Mouse (Mus musculus) forebrain, embryonic 10.5 days (tissue): Measurements from ENCODE around the gene Mvb12a. TPM values are rescaled to one million over a fixed set of nuclear protein-coding genes. Genes with fewer than 3 reads are reported as not detected.
"Not testable (repeated sequence)": the region's sequence is repeated elsewhere in the genome, so short reads cannot be mapped to it uniquely, and the experiment has no call there.

Source experiments
- DNase-seq: peaks from one replicate; pipeline ENCODE4 v3.0.0-alpha.2; 2017; ENCODE audit warnings: low spot score; ENCODE audit errors: extremely low spot score
- H3K27ac ChIP-seq: fragments of 300-500 bp; sonication (generic); 2 replicates; pipeline ENCODE4 v1.5.1; 2016; ENCODE audit warnings: mild to moderate bottlenecking
- H3K27me3 ChIP-seq: fragments of 300-500 bp; sonication (generic); 2 replicates; pipeline ENCODE4 v1.6.1; 2016; ENCODE audit warnings: mild to moderate bottlenecking; ENCODE audit not compliant: poor library complexity, severe bottlenecking
- H3K36me3 ChIP-seq: fragments of 300-500 bp; sonication (generic); replicated peaks from 2 replicates; pipeline ENCODE4 v1.6.1; 2016; ENCODE audit warnings: mild to moderate bottlenecking, moderate library complexity
- H3K4me1 ChIP-seq: fragments of 300-500 bp; sonication (generic); 2 replicates; pipeline ENCODE4 v1.6.1; 2016
- H3K4me3 ChIP-seq: fragments of 300-500 bp; sonication (generic); 2 replicates; pipeline ENCODE4 v1.5.1; 2016; ENCODE audit warnings: mild to moderate bottlenecking, moderate library complexity
- H3K9me3 ChIP-seq: fragments of 300-500 bp; sonication (generic); 2 replicates; pipeline ENCODE4 v1.6.1; 2016; ENCODE audit warnings: mild to moderate bottlenecking, moderate library complexity
- WGBS: fragments of 180-500 bp; shearing (Covaris S2); methylation state at CpG from one replicate; pipeline ENCODE4 v1.1.7; 2016; 5-methylcytosine and 5-hydroxymethylcytosine counted together
- polyA plus RNA-seq: library from polyadenylated mRNA; unstranded; fragments of >200 nt; fragmentation: Nextera tagmentation; extraction: Ambion mirVana; gene quantifications from 2 replicates; pipeline ENCODE4 v1.2.1, GENCODE M21; 2016

The Mvb12a gene
- polyA plus RNA-seq, 1 experiment from 2014 or later, result 66.0 TPM

DNA sequence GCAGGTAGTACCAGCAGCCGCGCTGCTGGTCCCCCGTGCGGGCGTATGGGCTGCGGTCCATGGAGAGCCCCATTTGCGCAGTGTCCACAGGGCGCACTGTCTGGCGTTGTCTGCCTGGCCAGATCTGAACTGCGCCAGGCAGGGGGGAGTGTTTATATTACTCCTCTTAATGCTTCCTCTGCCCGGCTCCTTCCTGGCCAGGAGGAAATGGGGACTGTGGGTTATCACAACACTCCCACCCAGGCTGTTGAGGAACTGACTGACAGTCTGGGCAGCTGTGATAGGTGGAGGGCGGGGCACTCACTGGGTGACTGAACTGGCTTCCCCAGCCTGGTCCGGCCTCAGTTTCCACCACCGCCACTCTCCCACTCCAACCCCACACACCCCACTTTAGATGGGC lies 31.1 kb upstream of the Mvb12a start, which contains the start of gene Plvap:
Gene Plvap (minus strand): TSS at position 109 of the 400 bp plus-strand sequence.
- Histone ChIP-seq H3K36me3 (no peaks in the 10 kb centered on the region), H3K4me3 (peak within 1 kb of the TSS; percentile 22), H3K4me1 (peaks cover 29% of the 10 kb centered on the region), H3K27me3 (peaks cover 52% of the 10 kb centered on the region), H3K9me3 (no peaks in the 10 kb centered on the region), H3K27ac (no peak within 1 kb of the TSS)
- DNase-seq, result no peak
- 81% methylated on average over 14 of the region's 14 CpGs for WGBS

DNA sequence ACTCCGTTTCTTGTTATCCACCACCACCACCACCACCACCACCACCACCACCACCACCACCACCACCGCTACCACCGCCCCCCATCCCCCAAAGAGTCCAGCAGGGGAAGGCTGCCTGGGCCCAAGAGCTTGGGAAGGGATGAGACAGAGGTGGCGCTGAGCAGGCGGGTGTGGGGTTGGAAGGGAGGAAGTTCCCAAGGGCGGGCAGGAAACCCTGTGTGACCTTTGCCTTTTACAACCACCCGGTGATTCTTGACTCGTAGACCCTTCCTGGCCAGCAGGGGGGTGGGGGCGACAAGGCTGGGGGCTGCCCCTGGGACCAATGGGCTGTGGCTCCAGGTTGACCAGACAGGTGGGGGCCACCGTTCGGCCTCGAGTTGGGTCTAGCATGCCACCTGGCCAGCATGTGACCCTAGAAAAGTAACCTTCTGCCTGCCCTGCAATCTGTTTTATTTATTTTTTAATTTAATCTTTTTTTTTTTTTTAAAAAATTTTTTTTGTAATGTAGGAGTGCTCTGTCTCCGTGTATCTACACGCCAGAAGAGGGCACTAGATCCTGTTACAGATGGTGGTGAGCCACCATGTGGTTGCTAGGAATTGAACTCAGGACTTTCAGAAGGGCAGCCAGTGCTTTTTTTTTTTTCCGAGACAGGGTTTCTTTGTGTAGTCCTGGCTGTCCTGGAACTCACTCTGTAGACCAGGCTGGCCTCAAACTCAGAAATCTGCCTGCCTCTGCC lies 29.5 kb upstream of the Mvb12a start:
- 77% methylated on average over 15 of the region's 15 CpGs for WGBS
- peaks cover 29% of the 10 kb centered on the region for H3K4me1 ChIP-seq
- DNase-seq, result no peak
- H3K36me3 ChIP-seq, result no peaks in the 10 kb centered on the region
- H3K9me3 ChIP-seq, result no peaks in the 10 kb centered on the region
- no peak overlapping the region for H3K27ac ChIP-seq
- no peak overlapping the region for H3K4me3 ChIP-seq
- peaks cover 37% of the 10 kb centered on the region for H3K27me3 ChIP-seq

DNA sequence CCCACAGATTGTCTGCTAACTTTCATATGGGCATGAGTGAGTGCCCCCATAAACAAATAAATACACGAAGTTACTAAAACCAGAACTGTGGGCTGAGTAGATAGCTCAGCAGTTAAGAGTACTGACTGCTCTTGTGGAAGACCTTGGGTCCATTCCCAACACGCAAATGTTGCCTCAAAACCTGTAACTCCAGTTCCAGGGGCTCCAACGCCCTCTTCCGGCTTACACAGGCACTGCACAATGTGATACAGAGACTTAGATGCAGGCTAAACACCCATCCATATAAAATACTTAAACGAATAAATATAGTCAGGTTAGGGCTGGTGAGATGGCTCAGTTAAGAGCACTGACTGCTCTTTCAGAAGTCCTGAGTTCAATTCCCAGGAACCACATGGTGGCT lies 27.7 kb upstream of the Mvb12a start:
- Histone ChIP-seq H3K27me3 (peaks cover 18% of the 10 kb centered on the region), H3K4me3 (no peak overlapping the region), H3K27ac (no peak overlapping the region), H3K36me3 (no peaks in the 10 kb centered on the region), H3K4me1 (peaks cover 28% of the 10 kb centered on the region), H3K9me3 (no peaks in the 10 kb centered on the region)
- whole genome bisulfite sequencing, result 69% methylated on average over 5 of the region's 5 CpGs
- no peak for DNase-seq

DNA sequence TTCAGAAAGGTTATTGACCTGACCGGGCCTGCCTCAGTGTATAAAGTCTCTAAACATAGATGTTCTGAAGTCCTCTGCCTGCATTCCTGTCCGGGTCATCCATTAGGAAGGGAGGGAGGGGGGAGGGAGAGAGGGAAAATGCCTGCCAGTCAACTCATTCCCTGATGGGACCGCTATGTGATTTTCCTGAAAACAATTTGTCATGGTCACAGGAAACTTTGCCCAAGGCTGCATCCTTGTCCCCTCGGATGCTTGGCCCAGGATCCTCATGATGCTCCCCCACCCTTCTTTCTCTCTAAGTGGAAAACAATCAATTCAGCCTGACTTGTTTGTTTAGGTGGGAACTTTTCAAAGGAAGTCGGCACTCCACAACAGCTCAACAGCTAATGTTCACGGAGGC lies 25.9 kb upstream of the Mvb12a start:
- 0 out of 2 replicates have a peak overlapping the region, but pooled peaks have one; percentile 53 for H3K27ac ChIP-seq
- 0 out of 2 replicates have a peak, but pooled peaks cover under 1% of the 10 kb centered on the region for H3K27me3 ChIP-seq
- no peaks in the 10 kb centered on the region for H3K36me3 ChIP-seq
- H3K4me3 ChIP-seq, result no peak overlapping the region
- peaks cover 31% of the 10 kb centered on the region for H3K4me1 ChIP-seq
- H3K9me3 ChIP-seq, result no peaks in the 10 kb centered on the region
- 35% methylated on average over 6 of the region's 6 CpGs for WGBS
- DNase-seq, result no peak

DNA sequence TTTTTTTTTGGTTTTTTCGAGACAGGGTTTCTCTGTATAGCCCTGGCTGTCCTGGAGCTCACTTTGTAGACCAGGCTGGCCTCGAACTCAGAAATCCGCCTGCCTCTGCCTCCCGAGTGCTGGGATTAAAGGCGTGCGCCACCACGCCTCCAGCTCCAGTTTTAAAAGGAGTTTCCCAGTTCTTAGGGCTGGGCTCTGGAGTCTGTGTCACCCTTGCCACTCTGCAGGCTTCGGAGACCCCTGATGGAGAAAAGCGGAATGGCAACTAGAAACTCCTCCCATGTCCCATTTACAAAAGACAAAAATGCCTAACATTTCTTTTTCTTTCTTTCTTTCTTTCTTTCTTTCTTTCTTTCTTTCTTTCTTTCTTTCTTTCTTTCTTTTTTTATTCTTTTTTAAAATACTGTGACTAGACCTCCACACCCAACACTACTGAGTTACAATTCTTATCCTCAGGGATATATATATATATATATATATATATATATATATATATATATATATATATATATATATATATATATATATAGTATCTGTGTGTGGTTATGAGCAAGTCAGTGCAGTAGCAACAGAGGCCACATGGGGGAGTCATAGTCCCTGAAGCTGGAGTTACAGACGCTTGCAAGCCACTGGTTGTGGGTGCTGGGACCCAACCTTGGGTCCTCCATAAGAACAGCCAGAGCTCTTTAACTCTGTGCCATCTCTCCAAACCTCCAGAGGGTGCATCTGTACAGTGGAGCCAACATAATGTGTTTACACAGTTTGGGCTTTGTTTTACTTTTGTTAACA lies 23.5 kb upstream of the Mvb12a start:
- peaks cover 21% of the 10 kb centered on the region for H3K27me3 ChIP-seq
- H3K27ac ChIP-seq, H3K4me3 ChIP-seq, H3K36me3 ChIP-seq, H3K9me3 ChIP-seq: not testable (repeated sequence)
- 48% methylated on average over 10 of the region's 10 CpGs for WGBS
- DNase-seq, result peak; percentile 64
- peaks cover 31% of the 10 kb centered on the region for H3K4me1 ChIP-seq

DNA sequence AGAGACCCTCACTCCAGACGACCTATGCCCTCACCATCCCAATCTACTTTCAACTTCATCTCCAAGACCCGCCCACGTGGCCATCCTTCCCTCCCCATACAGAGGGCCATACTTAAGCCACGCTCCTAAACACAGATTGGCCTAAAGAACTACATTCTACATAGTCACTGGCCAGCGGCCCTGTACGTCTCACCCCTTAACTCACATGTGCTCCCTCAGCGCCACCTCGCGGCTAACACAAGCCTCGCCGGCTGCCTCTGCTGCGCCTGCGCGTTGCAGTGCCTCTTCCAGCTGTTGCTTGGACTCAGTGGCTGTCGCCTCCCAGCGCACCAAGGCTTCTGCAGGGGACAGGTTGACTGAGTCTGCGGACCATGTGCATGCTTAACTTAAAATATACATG lies 21.1 kb upstream of the Mvb12a start:
- Histone ChIP-seq H3K36me3 (no peaks in the 10 kb centered on the region), H3K4me3 (peak overlapping the region; percentile 20), H3K4me1 (peaks cover 47% of the 10 kb centered on the region), H3K9me3 (no peaks in the 10 kb centered on the region), H3K27me3 (peaks cover 45% of the 10 kb centered on the region), H3K27ac (no peak overlapping the region)
- 8% methylated on average over 17 of the region's 17 CpGs for WGBS
- DNase-seq, result peak; percentile 92

DNA sequence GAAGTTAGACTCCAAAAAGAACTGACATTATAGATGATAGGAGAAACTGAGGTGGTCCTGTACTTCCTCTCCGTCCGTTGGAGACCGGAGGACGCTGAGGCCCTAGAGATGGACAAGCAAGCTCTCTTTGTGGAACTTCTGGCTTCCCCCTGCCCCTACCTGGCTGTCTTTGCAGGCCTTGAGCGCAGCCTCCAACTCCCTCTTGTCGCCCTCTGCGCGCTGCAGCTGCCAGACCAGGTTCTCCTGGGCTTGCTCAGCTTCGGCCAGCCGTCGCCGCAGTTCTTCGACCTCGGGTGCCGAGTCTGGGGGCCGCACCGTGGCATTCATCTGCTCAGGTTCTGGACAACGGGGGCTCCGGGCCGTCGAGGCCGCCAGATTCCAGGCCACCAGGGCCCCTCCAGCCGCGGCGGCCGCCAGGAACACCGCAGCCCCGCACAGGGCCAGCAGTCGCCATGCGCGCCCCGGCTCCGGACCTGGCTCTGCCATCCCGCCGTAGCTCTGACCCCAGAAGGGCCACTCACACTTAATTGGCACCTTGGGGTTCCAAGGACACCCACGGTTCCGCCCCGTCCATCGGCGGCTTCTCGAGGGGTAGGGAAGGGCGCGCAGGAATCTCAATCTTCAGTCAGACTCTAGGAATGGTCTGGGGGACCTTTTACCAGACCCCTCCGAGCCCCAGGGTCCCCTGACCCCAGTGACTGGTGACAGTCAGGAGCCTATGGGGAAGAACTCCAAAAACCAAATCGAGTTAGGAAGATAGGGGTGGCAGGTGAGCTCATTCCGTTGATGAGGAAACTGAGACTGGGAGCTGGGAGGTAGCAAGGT lies 17.3 kb upstream of the Mvb12a start, which contains the start of gene Ccdc194:
Gene Ccdc194 (minus strand): TSS at position 486 of the 825 bp plus-strand sequence.
- Histone ChIP-seq H3K9me3 (no peaks in the 10 kb centered on the region), H3K4me1 (peaks cover 38% of the 10 kb centered on the region), H3K36me3 (no peaks in the 10 kb centered on the region), H3K4me3 (peak within 1 kb of the TSS; percentile 36), H3K27ac (peak within 1 kb of the TSS; percentile 58), H3K27me3 (peaks cover 67% of the 10 kb centered on the region)
- no peak for DNase-seq
- WGBS, result 6% methylated on average over 46 of the region's 46 CpGs

DNA sequence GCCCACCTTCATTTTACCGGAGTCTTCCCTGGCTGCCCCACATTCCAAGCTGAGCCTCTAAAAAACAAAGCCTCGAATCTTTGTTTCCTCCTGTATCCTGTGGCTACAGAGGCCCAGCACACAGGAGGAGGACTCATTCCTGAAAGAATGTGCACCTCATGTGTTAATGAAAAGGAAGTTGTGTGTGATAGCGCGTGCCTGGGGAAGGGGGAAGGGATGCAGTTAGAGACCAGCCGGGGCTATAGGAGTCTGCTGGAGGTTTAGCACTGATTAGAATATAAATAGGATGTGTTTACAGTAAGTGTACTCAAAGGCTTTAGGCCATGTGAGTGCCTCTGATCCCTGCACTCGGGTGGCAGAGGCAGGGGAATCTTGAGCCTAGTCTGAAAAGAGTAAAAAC lies 16.4 kb upstream of the Mvb12a start:
- peaks cover 67% of the 10 kb centered on the region for H3K27me3 ChIP-seq
- no peak for DNase-seq
- peaks cover 35% of the 10 kb centered on the region for H3K4me1 ChIP-seq
- peak overlapping the region; percentile 18; the same call in 1 of the 2 replicates for H3K4me3 ChIP-seq
- H3K9me3 ChIP-seq, result no peaks in the 10 kb centered on the region
- H3K27ac ChIP-seq, result peak overlapping the region; percentile 58; the same call in 1 of the 2 replicates
- WGBS, result 7% methylated on average over 6 of the region's 6 CpGs
- no peaks in the 10 kb centered on the region for H3K36me3 ChIP-seq

DNA sequence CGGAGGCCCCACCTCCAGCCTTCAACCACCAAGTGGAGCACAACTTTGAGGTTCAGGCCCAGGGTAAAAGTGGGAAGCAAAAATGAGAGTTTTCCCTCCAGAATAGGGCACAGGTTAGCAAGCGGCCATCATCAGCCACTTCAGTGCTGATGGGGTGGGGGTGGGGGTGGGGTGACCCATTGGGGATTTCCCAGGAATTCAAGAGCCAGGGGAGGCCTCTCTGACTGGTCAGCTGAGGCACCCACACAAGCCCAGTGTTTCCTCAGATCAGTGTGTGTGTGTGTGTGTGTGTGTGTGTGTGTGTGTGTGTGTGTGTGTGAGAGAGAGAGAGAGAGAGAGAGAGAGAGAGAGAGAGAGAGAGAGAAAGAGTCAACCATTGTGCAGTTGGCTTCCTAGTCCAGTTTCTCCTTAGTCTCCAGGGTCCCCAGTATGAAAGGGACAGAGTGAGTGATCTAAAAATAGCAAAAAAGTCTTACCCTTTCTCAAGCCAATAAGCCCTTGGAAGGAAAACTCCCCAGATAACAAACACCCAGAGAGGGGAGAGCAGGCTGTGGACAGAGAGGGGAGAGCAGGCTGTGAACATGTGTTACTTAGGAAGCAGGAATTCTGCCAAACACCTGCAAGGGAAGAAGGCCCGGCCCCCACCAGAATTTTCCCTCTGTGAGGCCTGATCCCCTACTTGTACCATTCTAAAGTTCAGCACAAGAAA lies 15.4 kb upstream of the Mvb12a start:
- Histone ChIP-seq H3K36me3 (no peaks in the 10 kb centered on the region), H3K4me3 (no peak overlapping the region), H3K9me3 (no peaks in the 10 kb centered on the region), H3K27ac (peak overlapping the region; percentile 58; the same call in 1 of the 2 replicates), H3K27me3 (peaks cover 64% of the 10 kb centered on the region), H3K4me1 (peaks cover 28% of the 10 kb centered on the region)
- 46% methylated on average over 3 of the region's 3 CpGs for WGBS
- DNase-seq, result no peak

DNA sequence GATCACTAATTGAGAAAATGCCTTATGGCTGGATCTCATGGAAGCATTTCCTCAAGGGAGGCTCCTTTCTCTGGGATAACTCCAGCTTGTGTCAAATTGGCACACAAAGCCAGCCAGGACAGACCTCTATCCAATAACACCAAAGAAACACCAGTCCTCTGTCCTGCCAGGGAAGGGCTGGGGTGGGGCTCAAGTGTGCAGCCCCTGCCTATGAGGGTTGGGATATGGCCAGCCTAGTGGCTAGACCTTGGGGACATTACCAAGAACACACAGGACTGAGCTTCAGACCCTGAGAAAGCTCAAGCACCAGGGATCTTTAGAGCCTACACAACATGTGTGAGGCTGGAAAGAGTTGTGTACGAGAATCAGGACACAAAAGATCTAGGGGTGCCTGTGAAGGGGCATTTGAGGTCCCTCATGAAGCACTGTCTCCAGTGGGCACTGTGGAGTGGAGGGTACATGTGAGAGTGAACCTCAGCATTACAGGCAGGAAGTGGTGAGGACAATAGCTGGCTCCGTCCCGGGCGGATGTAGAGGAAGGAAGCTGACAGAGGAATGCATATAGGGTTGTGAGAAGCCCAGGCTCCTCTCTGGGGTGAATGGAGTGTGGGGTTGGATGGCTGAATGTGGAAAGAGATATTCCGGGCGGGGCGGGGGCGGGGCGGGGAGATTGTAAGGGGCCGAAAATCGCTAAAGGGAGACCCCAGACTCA lies 14.2 kb upstream of the Mvb12a start:
- WGBS, result 85% methylated on average over 11 of the region's 11 CpGs
- H3K36me3 ChIP-seq, result no peaks in the 10 kb centered on the region
- H3K9me3 ChIP-seq, result no peaks in the 10 kb centered on the region
- peaks cover 28% of the 10 kb centered on the region for H3K4me1 ChIP-seq
- H3K4me3 ChIP-seq, result no peak overlapping the region
- DNase-seq, result no peak
- H3K27ac ChIP-seq, result peak overlapping the region; percentile 70; the same call in 1 of the 2 replicates
- H3K27me3 ChIP-seq, result peaks cover 52% of the 10 kb centered on the region

DNA sequence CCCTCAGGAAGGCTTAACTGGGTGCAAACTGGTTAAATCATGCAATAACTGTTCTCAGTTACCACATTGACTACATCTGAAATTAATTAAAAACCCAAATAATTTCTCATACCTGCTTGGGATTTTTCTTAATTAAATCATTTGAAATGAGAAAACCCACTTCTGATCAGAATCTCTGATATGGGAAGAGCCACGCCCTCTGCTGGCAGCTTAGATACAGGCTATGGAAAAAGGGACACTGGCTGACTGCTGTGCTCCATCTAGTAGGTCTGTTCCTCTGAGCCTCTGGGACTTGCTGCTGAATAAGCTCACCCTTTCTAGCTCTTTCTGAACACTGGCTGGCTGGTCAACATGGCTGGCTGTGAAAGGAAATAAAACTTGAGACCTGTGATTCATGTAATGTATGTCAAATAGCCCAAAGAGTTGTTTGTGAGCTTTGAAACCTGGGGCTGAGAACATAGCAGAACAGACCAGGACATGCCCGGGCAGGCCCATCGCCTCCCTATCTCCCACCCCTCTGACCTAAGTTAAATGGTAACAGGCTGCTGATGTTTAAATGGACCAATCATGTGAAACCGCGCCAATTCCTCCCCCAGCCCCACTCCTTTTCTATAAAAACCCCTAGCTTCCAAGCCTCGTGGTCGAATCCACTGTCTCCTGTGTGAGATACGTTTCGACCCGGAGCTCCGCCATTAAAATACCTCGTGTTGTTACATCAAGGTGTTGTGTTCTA lies 11.8 kb upstream of the Mvb12a start:
- H3K36me3 ChIP-seq, H3K4me3 ChIP-seq, H3K27ac ChIP-seq, DNase-seq, H3K9me3 ChIP-seq: not testable (repeated sequence)
- peaks cover 21% of the 10 kb centered on the region for H3K4me1 ChIP-seq
- WGBS, result 79% methylated on average over 8 of the region's 12 CpGs
- peaks cover 44% of the 10 kb centered on the region for H3K27me3 ChIP-seq
